Mouse (Mus musculus) liver, adult 2 months (tissue): ENCODE results near the gene Sardh. TPM values are rescaled to one million over a fixed set of nuclear protein-coding genes. Genes with fewer than 3 reads are reported as not detected.

Experiments used
- DNase-seq: peaks from one replicate; pipeline ENCODE4 v3.0.0-alpha.2; 2011; ENCODE audit warnings: low read depth, low spot score; ENCODE audit errors: extremely low read depth
- H3K27ac ChIP-seq: fragments of 200-500 bp; replicated peaks from 2 replicates; pipeline ENCODE4 v1.5.1; 2012; ENCODE audit warnings: low read depth, mild to moderate bottlenecking, control low read depth, inconsistent platforms, low read length; ENCODE audit not compliant: insufficient read depth
- H3K27me3 ChIP-seq: fragments of 200-500 bp; 2 replicates; pipeline ENCODE4 v1.6.1; 2012; ENCODE audit warnings: mild to moderate bottlenecking, moderate library complexity, low read length, inconsistent platforms; ENCODE audit not compliant: control insufficient read depth, insufficient read depth
- H3K36me3 ChIP-seq: fragments of 200-500 bp; 2 replicates; pipeline ENCODE4 v1.6.1; 2012; ENCODE audit warnings: low read length, inconsistent platforms; ENCODE audit not compliant: control insufficient read depth, insufficient read depth
- H3K4me1 ChIP-seq: fragments of 200-500 bp; 2 replicates; pipeline ENCODE4 v1.6.1; 2011; ENCODE audit warnings: low read length; ENCODE audit not compliant: control insufficient read depth, insufficient read depth
- H3K4me3 ChIP-seq: fragments of 200-500 bp; 2 replicates; pipeline ENCODE4 v1.5.1; 2011; ENCODE audit warnings: low read depth, mild to moderate bottlenecking, control low read depth, low read length, moderate library complexity; ENCODE audit not compliant: insufficient read depth
- H3K79me2 ChIP-seq: fragments of 200-500 bp; 2 replicates; pipeline ENCODE4 v1.6.1; 2012; ENCODE audit warnings: inconsistent platforms, mild to moderate bottlenecking, low read length, moderate library complexity; ENCODE audit not compliant: control insufficient read depth, insufficient read depth
- H3K9ac ChIP-seq: fragments of 200-500 bp; 2 replicates; pipeline ENCODE4 v1.6.1; 2012; ENCODE audit warnings: low read depth, mild to moderate bottlenecking, control low read depth, inconsistent platforms, low read length
- CTCF ChIP-seq: fragments of 200-500 bp; IDR thresholded peaks from 2 replicates; pipeline ENCODE4 v1.5.1; 2011; ENCODE audit warnings: low read depth, low read length, control low read depth
- POLR2A ChIP-seq: fragments of 200-500 bp; IDR thresholded peaks from 2 replicates; pipeline ENCODE4 v1.6.1; 2011; ENCODE audit warnings: low read length, control low read depth; ENCODE audit not compliant: insufficient read depth; ENCODE audit errors: extremely low read depth
- WGBS: fragments of 180-500 bp; shearing (Covaris S2); methylation state at CpG from one replicate; pipeline ENCODE4 v1.1.7; 2018; 5-methylcytosine and 5-hydroxymethylcytosine counted together
- polyA plus RNA-seq: library from polyadenylated mRNA; depleted of rRNA; stranded (reverse); fragments of >200 nt; gene quantifications from 2 replicates; pipeline ENCODE4 v1.2.3, GENCODE M21; 2012
- total RNA-seq: library from RNA; depleted of rRNA; stranded (reverse); fragments of >200 nt; gene quantifications from 2 replicates; pipeline ENCODE4 v1.2.3, GENCODE M21; 2014

Gene Sardh
- total and polyA plus RNA-seq, 2 experiments = 382 to 768 TPM

DNA sequence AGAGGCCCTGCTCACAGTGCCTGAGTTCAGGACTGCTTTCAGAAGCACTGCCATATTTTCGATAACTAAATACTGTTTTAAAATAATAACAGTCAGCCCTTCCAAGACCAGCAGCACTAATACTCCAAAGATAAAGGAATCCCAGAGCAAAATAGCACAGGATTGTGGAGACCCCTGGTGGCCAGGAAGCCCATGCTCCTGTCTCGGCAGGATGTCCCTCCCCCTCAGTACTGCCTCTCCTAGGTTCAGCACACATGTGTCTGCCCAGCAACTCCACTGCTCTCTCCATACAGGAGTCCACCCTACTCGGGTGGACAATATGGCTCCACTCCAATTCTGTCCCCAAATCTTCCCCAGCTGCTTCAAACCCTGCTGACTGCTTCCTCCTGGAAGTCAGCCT lies 12.4 kb downstream of the Sardh start:
- TF ChIP-seq POLR2A (no peak), CTCF (peak; percentile 65)
- Histone ChIP-seq H3K79me2 (no peaks in the 10 kb centered on the region), H3K4me3 (no peak overlapping the region), H3K9ac (no peak overlapping the region), H3K27ac (no peak overlapping the region), H3K27me3 (no peaks in the 10 kb centered on the region), H3K36me3 (peaks cover 60% of the 10 kb centered on the region), H3K4me1 (no peaks in the 10 kb centered on the region; the same call in 1 of the 2 replicates)
- DNase-seq = no peak
- WGBS = 47% methylated on average over 3 of the region's 3 CpGs

DNA sequence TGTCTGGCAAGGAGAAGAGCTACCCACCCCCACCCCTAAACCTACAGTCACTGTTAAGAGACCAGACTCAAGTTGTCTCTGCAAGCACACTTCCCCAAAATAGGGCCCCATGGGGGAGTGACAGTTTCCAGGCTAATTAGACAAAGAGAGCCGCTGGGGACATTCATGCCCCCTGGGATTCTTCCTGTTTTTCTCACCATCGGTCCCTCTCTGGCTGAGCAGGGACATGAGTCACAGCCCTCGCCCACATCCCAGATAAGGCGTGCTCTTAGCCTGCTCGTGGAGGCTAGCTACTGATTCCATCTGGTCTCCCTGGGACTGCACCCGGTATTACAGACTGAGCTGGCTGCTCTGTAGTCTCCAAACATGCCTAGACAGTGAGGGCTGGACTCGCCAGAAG lies 15.8 kb downstream of the Sardh start:
- Histone ChIP-seq H3K4me3 (no peak overlapping the region), H3K79me2 (no peaks in the 10 kb centered on the region), H3K36me3 (peaks cover 57% of the 10 kb centered on the region), H3K9ac (no peak overlapping the region), H3K27ac (no peak overlapping the region), H3K4me1 (no peaks in the 10 kb centered on the region; the same call in 1 of the 2 replicates), H3K27me3 (no peaks in the 10 kb centered on the region)
- WGBS = 67% methylated on average over 7 of the region's 7 CpGs
- TF ChIP-seq POLR2A = no peak
- TF ChIP-seq CTCF = no peak
- no peak for DNase-seq

DNA sequence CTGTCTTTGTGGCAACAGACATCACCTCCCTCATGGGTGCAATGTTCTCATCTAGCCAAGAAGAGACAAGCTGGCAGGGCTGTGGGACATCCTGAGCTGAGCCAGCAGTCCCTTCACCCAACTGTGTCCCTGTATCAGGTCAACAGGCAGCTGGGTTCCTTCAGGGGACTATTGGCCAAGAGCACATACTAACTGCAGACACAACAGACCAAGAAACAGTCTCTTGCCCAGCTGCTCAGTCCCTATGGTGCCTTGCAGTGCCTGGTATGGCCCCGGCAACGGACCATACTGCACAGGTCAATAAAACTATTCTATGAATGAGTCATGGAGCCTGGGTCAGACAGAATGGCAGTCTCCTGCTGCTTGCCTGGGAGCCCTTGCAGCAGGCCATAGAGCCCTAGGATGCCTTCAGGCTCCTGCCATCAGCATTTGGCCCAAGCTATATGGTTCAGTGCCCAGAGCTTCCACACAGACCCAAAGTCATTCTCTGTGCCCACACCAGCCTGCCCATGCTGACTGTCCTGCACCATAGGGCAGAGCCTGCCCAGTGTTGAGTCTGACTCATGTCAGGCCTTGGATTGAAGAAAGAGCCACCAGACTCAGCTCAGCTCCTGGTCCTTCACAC lies 18.5 kb downstream of the Sardh start:
- H3K36me3 ChIP-seq = peaks cover 63% of the 10 kb centered on the region
- H3K4me1 ChIP-seq = no peaks in the 10 kb centered on the region; the same call in 1 of the 2 replicates
- WGBS = 88% methylated on average over 2 of the region's 2 CpGs
- H3K79me2 ChIP-seq = no peaks in the 10 kb centered on the region
- no peak overlapping the region for H3K9ac ChIP-seq
- no peak for TF ChIP-seq CTCF
- no peak for TF ChIP-seq POLR2A
- H3K27me3 ChIP-seq = no peaks in the 10 kb centered on the region
- no peak overlapping the region for H3K4me3 ChIP-seq
- no peak for DNase-seq
- no peak overlapping the region for H3K27ac ChIP-seq

DNA sequence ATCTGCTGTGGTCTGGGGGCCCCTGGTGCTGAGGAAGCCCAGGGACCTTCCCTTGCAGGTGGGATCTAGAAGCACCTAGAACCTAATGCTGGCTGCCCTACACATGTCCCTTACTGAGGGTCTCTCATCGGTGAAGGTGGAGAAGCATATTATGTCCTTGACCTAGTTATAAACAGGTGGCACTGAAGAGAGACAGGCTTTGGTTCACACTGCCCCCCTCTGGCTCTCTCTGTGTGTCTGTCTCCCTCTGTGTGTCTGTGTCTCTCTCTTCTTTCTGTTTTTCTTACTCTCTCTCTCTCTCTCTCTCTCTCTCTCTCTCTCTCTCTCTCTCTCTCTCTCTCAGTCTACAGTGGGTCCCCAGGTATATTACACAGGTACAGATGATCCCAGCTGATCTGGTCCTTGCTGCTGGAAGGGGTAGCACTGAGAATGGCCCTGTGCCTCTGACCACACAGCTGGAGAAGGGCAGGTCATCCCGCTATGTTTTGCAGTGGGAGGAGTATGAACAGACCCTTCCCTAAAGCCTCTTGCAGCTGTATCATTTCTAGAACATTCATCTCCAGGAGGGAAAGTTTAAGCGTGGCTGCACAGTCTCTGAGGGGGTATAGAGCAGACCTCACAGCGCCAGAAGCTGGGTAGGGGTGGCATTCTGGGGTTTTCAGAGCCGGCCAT lies 19.2 kb downstream of the Sardh start:
- Histone ChIP-seq H3K4me3 (no peak overlapping the region), H3K27me3 (no peaks in the 10 kb centered on the region), H3K79me2 (no peaks in the 10 kb centered on the region), H3K36me3 (peaks cover 62% of the 10 kb centered on the region), H3K9ac (no peak overlapping the region), H3K4me1 (no peaks in the 10 kb centered on the region; the same call in 1 of the 2 replicates), H3K27ac (no peak overlapping the region)
- DNase-seq = no peak
- 86% methylated on average over 5 of the region's 5 CpGs for WGBS
- TF ChIP-seq CTCF (no peak), POLR2A (no peak)

DNA sequence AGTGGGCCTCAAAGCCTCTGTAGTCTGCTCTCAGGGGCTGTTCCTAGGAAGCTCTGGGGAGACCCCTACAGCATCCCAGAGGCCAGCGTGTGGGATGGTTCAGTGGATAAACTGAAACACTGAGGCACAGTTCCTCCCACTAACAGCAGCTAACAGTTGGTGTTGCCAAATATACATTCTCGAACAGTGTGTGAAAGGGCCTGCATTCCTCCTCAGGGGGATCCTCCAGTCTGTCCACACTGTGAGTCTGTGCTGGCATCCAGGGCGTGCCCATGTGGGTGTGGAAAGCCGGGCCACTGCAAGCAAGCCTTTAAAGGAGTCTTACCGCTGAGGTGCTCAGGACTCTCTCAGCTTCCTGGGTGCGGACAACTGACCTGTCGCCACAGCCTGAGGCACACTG lies 21.6 kb downstream of the Sardh start:
- WGBS = 93% methylated on average over 7 of the region's 7 CpGs
- Histone ChIP-seq H3K27me3 (no peaks in the 10 kb centered on the region), H3K27ac (no peak overlapping the region), H3K79me2 (no peaks in the 10 kb centered on the region), H3K4me3 (no peak overlapping the region), H3K4me1 (no peaks in the 10 kb centered on the region), H3K9ac (no peak overlapping the region), H3K36me3 (peaks cover 68% of the 10 kb centered on the region)
- TF ChIP-seq CTCF (no peak), POLR2A (no peak)
- no peak for DNase-seq

DNA sequence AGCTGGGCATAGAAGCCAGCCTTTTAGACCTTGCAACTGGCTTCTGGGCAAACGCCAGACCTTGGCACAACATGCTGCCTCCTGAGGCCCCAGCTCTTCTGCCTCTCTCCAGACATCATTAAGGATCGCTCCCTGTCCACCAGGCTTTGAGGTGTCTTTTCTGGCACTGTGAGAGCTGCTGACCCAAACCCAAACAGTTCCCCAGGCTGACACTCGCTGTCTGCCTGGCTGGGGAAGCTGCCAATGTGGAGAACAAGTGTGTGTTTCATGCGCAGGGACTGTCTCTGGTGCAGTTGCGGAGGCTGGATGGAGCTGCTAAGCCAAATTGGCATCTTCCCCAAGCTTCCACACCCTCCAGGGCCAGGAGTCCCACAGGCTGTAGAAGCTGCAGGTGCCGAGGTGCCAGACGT lies 25.1 kb downstream of the Sardh start:
- Histone ChIP-seq H3K27me3 (no peaks in the 10 kb centered on the region), H3K27ac (no peak overlapping the region), H3K9ac (no peak overlapping the region), H3K36me3 (peaks cover 57% of the 10 kb centered on the region), H3K79me2 (no peaks in the 10 kb centered on the region), H3K4me3 (no peak overlapping the region), H3K4me1 (peaks cover 6% of the 10 kb centered on the region)
- no peak for TF ChIP-seq CTCF
- no peak for TF ChIP-seq POLR2A
- DNase-seq = peak; percentile 38
- 62% methylated on average over 7 of the region's 7 CpGs for WGBS
